Mouse (Mus musculus) lung, postnatal 0 days (tissue): Measurements from ENCODE around the gene Smu1.

Source experiments
- CTCF ChIP-seq: IDR thresholded peaks from 2 replicates; pipeline ENCODE4 v1.5.1; 2016; ENCODE audit warnings: antibody characterized with exemption, mild to moderate bottlenecking
- EP300 ChIP-seq: IDR thresholded peaks from 2 replicates; pipeline ENCODE4 v1.6.1; 2016; ENCODE audit warnings: antibody characterized with exemption, mild to moderate bottlenecking, control low read depth

- TF ChIP-seq CTCF (no peak), EP300 (no peak)
Observed at GRCm38 (mm10) chr4:40781797-40782495, 24.2 kb upstream of the Smu1 start.
